Mouse (Mus musculus): ENCODE results near the gene Arhgef2.

DNA sequence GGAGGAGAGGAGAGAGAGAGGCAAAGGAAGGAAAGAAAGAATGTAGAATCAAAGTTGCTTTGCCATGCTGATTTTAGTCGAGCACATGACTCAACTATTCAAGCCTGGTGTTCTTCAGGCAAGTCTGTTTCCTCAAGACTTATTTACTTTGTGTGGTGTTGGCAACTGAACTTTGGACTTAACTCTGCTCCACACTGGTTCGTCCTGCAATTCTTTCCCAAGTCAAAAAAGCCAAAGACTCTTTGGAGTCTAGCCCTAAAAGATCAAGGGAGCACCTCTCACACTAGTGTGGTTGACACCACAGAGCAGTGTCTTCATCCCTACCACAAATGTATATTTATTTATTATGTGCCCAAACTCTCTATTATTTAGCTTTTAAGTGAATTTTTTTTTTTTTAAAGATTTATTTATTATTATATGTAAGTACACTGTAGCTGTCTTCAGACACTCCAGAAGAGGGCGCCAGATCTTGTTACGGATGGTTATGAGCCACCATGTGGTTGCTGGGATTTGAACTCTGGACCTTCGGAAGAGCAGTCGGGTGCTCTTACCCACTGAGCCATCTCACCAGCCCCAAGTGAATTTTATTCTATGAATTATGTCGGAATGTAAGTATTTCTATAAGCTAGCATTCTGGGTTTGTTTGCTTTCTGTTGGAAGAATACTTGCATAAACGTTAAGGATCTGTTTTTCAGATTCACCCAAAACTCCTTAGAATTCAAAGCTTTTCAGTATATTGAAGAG, 78.6 kb downstream of the Arhgef2 start:
- TF ChIP-seq CTCF (IDR thresholded peaks at IDR 0.05; ENCODE audit: low read depth) (no peak), EP300 (IDR thresholded peaks at IDR 0.05; ENCODE audit: low read depth) (no peak)
